Mouse (Mus musculus) mature B cell (primary cell): ENCODE results near the gene 4933415A04Rik.

ENCODE experiments used
- in situ Hi-C: fragments of 300-500 bp; cut with MboI; formaldehyde crosslinking; loops from 2 replicates; pipeline ENCODE4 v1.14.3; 2019

Gene 4933415A04Rik

GRCm38 (mm10) chr11:43632566-43632965 is 45.7 kb downstream of the 4933415A04Rik start:
- in situ Hi-C loops = no loop called here

GRCm38 (mm10) chr11:43633165-43633564 is 46.3 kb downstream of the 4933415A04Rik start:
- in situ Hi-C loops = no loop called here

GRCm38 (mm10) chr11:43633658-43634401 is 47.0 kb downstream of the 4933415A04Rik start:
- in situ Hi-C loops = no loop called here

GRCm38 (mm10) chr11:43636761-43637160 is 49.9 kb downstream of the 4933415A04Rik start:
- in situ Hi-C loops = no loop called here

GRCm38 (mm10) chr11:43638486-43638885 is 51.6 kb downstream of the 4933415A04Rik start:
- in situ Hi-C loops = no loop called here
